Mouse (Mus musculus): ENCODE measurements at regions not wholly inside any gene's neighbourhood (a gene's known extent, or its start where the extent isn't known, plus 50 kb on each side); places are given as distances from the start of the nearest gene placed in this dataset.

DNA sequence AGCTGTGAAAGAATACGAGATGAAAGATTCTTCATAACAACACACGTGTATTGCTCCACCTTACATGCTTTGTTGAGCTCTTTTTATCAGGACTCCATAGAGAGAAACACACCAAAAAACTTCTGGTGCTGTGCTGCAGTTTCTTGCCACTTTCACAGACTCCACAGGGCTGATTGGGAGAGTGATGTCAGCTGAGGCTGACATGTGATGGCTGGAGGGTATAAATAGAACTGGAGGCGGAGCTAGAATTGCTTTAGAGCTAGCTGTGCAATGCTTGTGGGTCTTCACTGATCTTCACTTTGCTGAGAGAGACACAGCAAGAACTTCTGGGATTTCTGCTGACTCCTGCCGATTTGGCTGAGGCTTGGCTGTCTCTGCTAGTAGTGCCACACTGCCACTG, 285.3 kb downstream of the Epha4 start:
- dilution Hi-C loops (cut with MboI; ENCODE audit: extremely low pct_ligation_motif_present, extremely low pct_unique_long_range_greater_than_20kb, low sequenced_read_pairs) (no loop called here), in situ Hi-C loops (cut with MboI; ENCODE audit: low pct_ligation_motif_present, low pct_unique_long_range_greater_than_20kb, low sequenced_read_pairs) (no loop called here)
- Histone ChIP-seq H3K79me2 (replicated peaks; ENCODE audit: control insufficient read depth, extremely low read depth, insufficient read depth, poor library complexity, severe bottlenecking) (no peaks in the 10 kb centered on the region), H3K27me3 (replicated peaks) (no peaks in the 10 kb centered on the region), H3K9me3 (replicated peaks; ENCODE audit: low read length) (peaks cover 2% of the 10 kb centered on the region), H3K27ac (ENCODE audit: insufficient read depth, low read depth) (no peak overlapping the region), H3K4me1 (ENCODE audit: control insufficient read depth in 1 of 2, insufficient read depth in 2 of 2) (peaks cover 0 to 16% of the 10 kb centered on the region in 2 experiments; a peak in 2 of 4 replicates), H3K9ac (ENCODE audit: insufficient read depth, low read depth) (no peak overlapping the region), H3K36me3 (replicated peaks in 1 of 2; ENCODE audit: control insufficient read depth in 1 of 2, insufficient read depth in 1 of 2, low read length in 1 of 2) (no peaks in the 10 kb centered on the region), H3K4me2 (ENCODE audit: insufficient read depth, low read depth, poor library complexity, severe bottlenecking) (no peak overlapping the region), H3K4me3 (replicated peaks in 1 of 3; ENCODE audit: low read depth in 2 of 3, low read length in 2 of 3, poor library complexity in 1 of 3) (no peak overlapping the region)
- no peak for TF ChIP-seq E2F4 (IDR thresholded peaks at IDR 0.05; ENCODE audit: insufficient replicate concordance, low read depth, low read length)
- TF ChIP-seq MEF2A (IDR thresholded peaks at IDR 0.05; ENCODE audit: borderline replicate concordance, low read depth, low read length): no peak
- no peak for TF ChIP-seq NRF1 (IDR thresholded peaks at IDR 0.05; ENCODE audit: low read depth, low read length)
- no peak for TF ChIP-seq JUN (IDR thresholded peaks at IDR 0.05; ENCODE audit: insufficient read depth, low read depth, low read length)
- no peak for TF ChIP-seq PAX5 (IDR thresholded peaks at IDR 0.05; ENCODE audit: low read length)
- TF ChIP-seq UBTF (IDR thresholded peaks at IDR 0.05; ENCODE audit: low read depth, low read length): no peak
- TF ChIP-seq ELF1 (IDR thresholded peaks at IDR 0.05; ENCODE audit: low read depth, low read length): no peak
- peak; percentile 27 for DNase-seq (ENCODE audit: extremely low read depth)

DNA sequence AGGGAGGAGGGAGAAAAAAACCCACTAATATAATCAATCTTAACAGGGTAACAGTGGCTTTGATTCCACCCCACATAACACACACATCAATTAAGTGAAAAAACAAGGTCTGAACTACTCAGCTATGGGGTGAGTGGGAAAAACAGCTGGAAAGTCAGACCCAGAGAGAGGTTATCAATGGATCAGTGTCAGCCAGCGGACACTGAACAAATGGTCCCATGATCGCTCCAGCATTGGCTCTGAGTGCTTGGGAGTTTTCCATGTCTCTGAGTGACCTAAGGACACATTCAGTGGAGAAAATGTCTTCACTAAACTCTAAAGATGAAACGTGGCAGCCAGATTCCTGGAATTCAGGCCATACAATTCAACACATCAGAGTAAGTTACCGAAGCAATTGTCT, 281.9 kb downstream of the Epha4 start:
- in situ Hi-C loops (cut with MboI; ENCODE audit: low pct_ligation_motif_present, low pct_unique_long_range_greater_than_20kb, low sequenced_read_pairs): no loop called here

DNA sequence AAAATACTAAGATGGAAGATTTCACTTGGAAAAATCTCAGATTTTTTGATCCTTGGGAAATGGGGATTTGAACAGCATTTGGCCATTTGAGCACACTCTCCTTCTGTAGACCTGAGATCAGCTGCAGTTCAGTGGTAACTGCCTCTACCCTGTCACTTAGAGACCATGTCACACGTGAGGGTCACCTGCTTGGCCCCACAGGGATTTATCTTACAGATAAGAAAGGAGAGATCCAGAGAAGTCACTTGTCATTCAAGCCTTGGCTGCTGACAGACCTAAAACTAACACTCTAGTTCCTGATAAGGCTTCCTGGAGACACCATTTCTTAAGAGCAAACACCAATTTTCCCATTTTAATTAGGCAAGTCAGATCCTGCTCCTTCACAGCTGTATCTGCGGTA, 270.2 kb downstream of the Epha4 start:
- H3K4me3 ChIP-seq (replicated peaks in 1 of 3; ENCODE audit: low read depth in 2 of 3, low read length in 2 of 3, poor library complexity in 1 of 3): no peak overlapping the region
- dilution Hi-C loops (cut with MboI; ENCODE audit: extremely low pct_ligation_motif_present, extremely low pct_unique_long_range_greater_than_20kb, low sequenced_read_pairs) (no loop called here), in situ Hi-C loops (cut with MboI; ENCODE audit: low pct_ligation_motif_present, low pct_unique_long_range_greater_than_20kb, low sequenced_read_pairs) (no loop called here)
- no peak overlapping the region for H3K4me2 ChIP-seq (ENCODE audit: insufficient read depth, low read depth, poor library complexity, severe bottlenecking)
- no peaks in the 10 kb centered on the region for H3K36me3 ChIP-seq (replicated peaks in 1 of 2; ENCODE audit: control insufficient read depth in 1 of 2, insufficient read depth in 1 of 2, low read length in 1 of 2)
- no peaks in the 10 kb centered on the region for H3K79me2 ChIP-seq (replicated peaks; ENCODE audit: control insufficient read depth, extremely low read depth, insufficient read depth, poor library complexity, severe bottlenecking)
- no peak for TF ChIP-seq KAT2A (IDR thresholded peaks at IDR 0.05; ENCODE audit: insufficient replicate concordance, low read length)
- peak; percentile 57 for TF ChIP-seq BHLHE40 (IDR thresholded peaks at IDR 0.05; ENCODE audit: low read depth, low read length)
- TF ChIP-seq USF1 (IDR thresholded peaks at IDR 0.05; ENCODE audit: low read depth, low read length): no peak
- peaks cover 0 to 10% of the 10 kb centered on the region in 2 experiments; a peak in 1 of 4 replicates for H3K4me1 ChIP-seq (ENCODE audit: control insufficient read depth in 1 of 2, insufficient read depth in 2 of 2)
- no peak overlapping the region for H3K9ac ChIP-seq (ENCODE audit: insufficient read depth, low read depth)
- H3K9me3 ChIP-seq (replicated peaks; ENCODE audit: low read length): no peaks in the 10 kb centered on the region
- H3K27me3 ChIP-seq (replicated peaks): no peaks in the 10 kb centered on the region
- no peak for DNase-seq (ENCODE audit: extremely low read depth)
- no peak overlapping the region for H3K27ac ChIP-seq (ENCODE audit: insufficient read depth, low read depth)

More for the DNA sequence above, 281.9 kb downstream of the Epha4 start:
- no peak overlapping the region for H3K4me2 ChIP-seq (ENCODE audit: insufficient read depth, low read depth, poor library complexity, severe bottlenecking)
- TF ChIP-seq UBTF (IDR thresholded peaks at IDR 0.05; ENCODE audit: low read depth, low read length) (no peak), USF2 (conservative IDR thresholded peaks at IDR 0.05; ENCODE audit: low read depth, low read length) (no peak)
- no peak for DNase-seq (ENCODE audit: extremely low read depth)
- H3K79me2 ChIP-seq (replicated peaks; ENCODE audit: control insufficient read depth, extremely low read depth, insufficient read depth, poor library complexity, severe bottlenecking): no peaks in the 10 kb centered on the region
- dilution Hi-C loops (cut with MboI; ENCODE audit: extremely low pct_ligation_motif_present, extremely low pct_unique_long_range_greater_than_20kb, low sequenced_read_pairs): no loop called here
- H3K9me3 ChIP-seq (replicated peaks; ENCODE audit: low read length): peaks cover 2% of the 10 kb centered on the region
- no peak overlapping the region for H3K4me3 ChIP-seq (replicated peaks in 1 of 3; ENCODE audit: low read depth in 2 of 3, low read length in 2 of 3, poor library complexity in 1 of 3)
- H3K9ac ChIP-seq (ENCODE audit: insufficient read depth, low read depth): no peak overlapping the region
- no peaks in the 10 kb centered on the region for H3K36me3 ChIP-seq (replicated peaks in 1 of 2; ENCODE audit: control insufficient read depth in 1 of 2, insufficient read depth in 1 of 2, low read length in 1 of 2)
- no peak overlapping the region for H3K27ac ChIP-seq (ENCODE audit: insufficient read depth, low read depth)
- no peaks in the 10 kb centered on the region for H3K27me3 ChIP-seq (replicated peaks)
- peaks cover 0 to 7% of the 10 kb centered on the region in 2 experiments; a peak in 2 of 4 replicates for H3K4me1 ChIP-seq (ENCODE audit: control insufficient read depth in 1 of 2, insufficient read depth in 2 of 2)

All from CH12.LX (cell line).